18 mouse cellular contexts compared by ENCODE assay signal in the genomic region with DNA sequence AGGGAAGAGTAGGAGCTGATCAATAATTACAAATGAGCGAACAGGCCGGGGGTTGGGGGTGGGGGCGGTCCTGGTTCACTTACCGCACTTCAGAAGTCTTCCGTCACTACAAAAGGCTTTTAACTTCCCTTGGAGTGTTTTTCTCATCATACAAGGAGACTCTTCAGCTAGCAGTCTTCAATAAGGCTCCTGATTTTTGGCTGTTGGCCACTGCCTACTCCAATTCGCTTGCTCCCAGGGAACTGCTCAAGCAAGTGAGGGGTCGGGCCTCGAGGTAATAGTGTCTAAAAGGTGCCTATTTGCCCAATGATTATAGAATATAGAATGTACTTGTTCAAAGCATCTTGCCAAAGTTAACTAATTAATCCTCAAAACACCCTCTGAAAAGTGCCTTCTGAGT.
DNase-seq lines count a peak whose midpoint lies in the region; ATAC-seq and TF ChIP-seq lines count a peak whose summit lies in the region.
"Had no signal": no experiment of that assay in that cellular context is flagged by ENCODE, and none has a peak within 500 bp of the region (broad histone marks: within the 10 kb centered on the region; RNA-seq: fewer than 3 reads in every experiment).

No protein-coding gene starts in this region.

- H3K9me3 ChIP-seq in hindbrain, postnatal 0 days (ENCODE audit: low read length) = no peaks in the 10 kb centered on the region
- H3K9me3 ChIP-seq in hindbrain, embryonic 14.5 days (ENCODE audit: control insufficient read depth, low read length) = no peaks in the 10 kb centered on the region
- H3K9me3 ChIP-seq: embryonic facial prominence, embryonic 10.5 days; embryonic facial prominence, embryonic 12.5 days; forebrain, embryonic 13.5 days had no signal

- no peaks in the 10 kb centered on the region for H3K4me1 ChIP-seq in hindbrain, postnatal 0 days (ENCODE audit: insufficient read depth, low read length)
- H3K4me1 ChIP-seq in hindbrain, embryonic 14.5 days (replicated peaks; ENCODE audit: control insufficient read depth, insufficient read depth, low read length) = no peaks in the 10 kb centered on the region
- H3K4me1 ChIP-seq: embryonic facial prominence, embryonic 10.5 days; embryonic facial prominence, embryonic 12.5 days had no signal

- TF ChIP-seq CTCF in hindbrain, postnatal 0 days (IDR thresholded peaks at IDR 0.05; ENCODE audit: low read depth) = no peak

- DNase-seq in heart, adult 11 months = peak; percentile 17
- DNase-seq in heart, adult 8-10 months (ENCODE audit: low spot score) = no peak
- DNase-seq in hindbrain, postnatal 0 days (ENCODE audit: low spot score) = peak; percentile 20
- DNase-seq in hindbrain, embryonic 14.5 days (ENCODE audit: low spot score) = no peak
- peak; percentile 9 for DNase-seq in left cerebral cortex, postnatal 4 days
- no peak for DNase-seq in left cerebral cortex, adult 9 months (ENCODE audit: low spot score in 2 of 2)
- DNase-seq: adrenal gland, adult 2 months; adrenal gland, postnatal 10 days; adrenal gland, postnatal 25 days; cerebellum, adult 11-12 months; cerebellum, adult 2 months; cerebellum, adult 9-10 months; cerebellum, postnatal 25 days; forebrain, postnatal 0 days had no signal

- intact Hi-C loops in left cerebral cortex, postnatal 4 days (cut with DNase I) = no loop called here

- no peaks in the 10 kb centered on the region for H3K27me3 ChIP-seq in hindbrain, postnatal 0 days (ENCODE audit: insufficient read depth, low read length)
- H3K27me3 ChIP-seq in hindbrain, embryonic 14.5 days (ENCODE audit: control insufficient read depth, insufficient read depth, low read length) = no peaks in the 10 kb centered on the region
- H3K27me3 ChIP-seq: embryonic facial prominence, embryonic 12.5 days; forebrain, embryonic 13.5 days had no signal

- no peak overlapping the region for H3K4me2 ChIP-seq in hindbrain, postnatal 0 days (ENCODE audit: low read depth, low read length)
- H3K4me2 ChIP-seq in hindbrain, embryonic 14.5 days (replicated peaks) = no peak overlapping the region
- H3K4me2 ChIP-seq: embryonic facial prominence, embryonic 12.5 days; forebrain, embryonic 13.5 days had no signal

- no peak overlapping the region for H3K4me3 ChIP-seq in hindbrain, postnatal 0 days (ENCODE audit: low read length)
- no peak overlapping the region for H3K4me3 ChIP-seq in hindbrain, embryonic 14.5 days (replicated peaks; ENCODE audit: low read length)
- H3K4me3 ChIP-seq: embryonic facial prominence, embryonic 10.5 days; embryonic facial prominence, embryonic 12.5 days; forebrain, embryonic 13.5 days had no signal

- H3K27ac ChIP-seq in hindbrain, postnatal 0 days = no peak overlapping the region
- no peak overlapping the region for H3K27ac ChIP-seq in hindbrain, embryonic 14.5 days
- H3K27ac ChIP-seq: embryonic facial prominence, embryonic 10.5 days; embryonic facial prominence, embryonic 12.5 days; forebrain, embryonic 13.5 days had no signal

- 42% methylated on average over 8 of the region's 8 CpGs for WGBS in hindbrain, postnatal 0 days
- WGBS in hindbrain, embryonic 14.5 days = 47% methylated on average over 8 of the region's 8 CpGs

- no peak for ATAC-seq in hindbrain, postnatal 0 days
- ATAC-seq in hindbrain, embryonic 14.5 days (ENCODE audit: low FRiP score) = no peak
- no peak for ATAC-seq in megakaryocyte-erythroid progenitor cell, adult 5-6 weeks (replicated peaks; ENCODE audit: low FRiP score, low TSS enrichment, poor library complexity, severe bottlenecking)
- ATAC-seq: forebrain, embryonic 13.5 days; forebrain, postnatal 0 days had no signal

- H3K9ac ChIP-seq in hindbrain, postnatal 0 days (replicated peaks; ENCODE audit: low read length) = no peak overlapping the region
- no peak overlapping the region for H3K9ac ChIP-seq in hindbrain, embryonic 14.5 days
- H3K9ac ChIP-seq: embryonic facial prominence, embryonic 12.5 days; forebrain, embryonic 13.5 days; forebrain, postnatal 0 days had no signal

- H3K36me3 ChIP-seq in hindbrain, postnatal 0 days (ENCODE audit: insufficient read depth, low read length) = no peaks in the 10 kb centered on the region
- no peaks in the 10 kb centered on the region for H3K36me3 ChIP-seq in hindbrain, embryonic 14.5 days (replicated peaks; ENCODE audit: control insufficient read depth, insufficient read depth)
- H3K36me3 ChIP-seq: embryonic facial prominence, embryonic 10.5 days; embryonic facial prominence, embryonic 12.5 days had no signal

Comparison
In these comparisons a context has a peak if more than half of its experiments do, and no peak if none do; other contexts are left out.
1. DNase-seq: peak in heart, adult 11 months (single experiment), hindbrain, postnatal 0 days (single experiment) and left cerebral cortex, postnatal 4 days (single experiment); none in heart, adult 8-10 months (single experiment), hindbrain, embryonic 14.5 days (single experiment) and left cerebral cortex, adult 9 months (0 of 2).